Mouse (Mus musculus) midbrain, embryonic 11.5 days (tissue): ENCODE data around the gene Foxp1. TPM values are rescaled to one million over a fixed set of nuclear protein-coding genes. Genes with fewer than 3 reads are reported as not detected.

Experiments
- ATAC-seq: fragments of 200-750 bp; cut with Nextera tagmentation; 2 replicates; pipeline ENCODE4 v1.8.0; 2017; ENCODE audit warnings: moderate TSS enrichment, moderate library complexity; ENCODE audit not compliant: low FRiP score
- DNase-seq: peaks from one replicate; pipeline ENCODE4 v3.0.0; 2015; ENCODE audit warnings: low spot score; ENCODE audit errors: missing footprints
- H3K27ac ChIP-seq: fragments of 300-500 bp; sonication (generic); 2 replicates; pipeline ENCODE4 v1.5.1; 2014; ENCODE audit warnings: low read depth, low read length
- H3K27me3 ChIP-seq: fragments of 300-500 bp; sonication (generic); 2 replicates; pipeline ENCODE4 v1.6.1; 2014; ENCODE audit warnings: mild to moderate bottlenecking, low read length, moderate library complexity, mixed read lengths; ENCODE audit not compliant: control insufficient read depth, insufficient read depth
- H3K36me3 ChIP-seq: fragments of 300-500 bp; sonication (generic); 2 replicates; pipeline ENCODE4 v1.6.1; 2014; ENCODE audit warnings: mild to moderate bottlenecking, low read length, moderate library complexity, mixed read lengths; ENCODE audit not compliant: control insufficient read depth, insufficient read depth
- H3K4me1 ChIP-seq: fragments of 300-500 bp; sonication (generic); 2 replicates; pipeline ENCODE4 v1.6.1; 2014; ENCODE audit warnings: low read length; ENCODE audit not compliant: control insufficient read depth, insufficient read depth
- H3K4me2 ChIP-seq: fragments of 300-500 bp; sonication (generic); 2 replicates; pipeline ENCODE4 v1.6.1; 2014; ENCODE audit warnings: mild to moderate bottlenecking, moderate library complexity
- H3K4me3 ChIP-seq: fragments of 300-500 bp; sonication (generic); 2 replicates; pipeline ENCODE4 v1.5.1; 2014; ENCODE audit warnings: low read depth, low read length
- H3K9ac ChIP-seq: fragments of 300-500 bp; sonication (generic); 2 replicates; pipeline ENCODE4 v1.6.1; 2014; ENCODE audit warnings: low read length
- H3K9me3 ChIP-seq: fragments of 300-500 bp; sonication (generic); 2 replicates; pipeline ENCODE4 v1.6.1; 2016; ENCODE audit warnings: low read length; ENCODE audit not compliant: control insufficient read depth
- WGBS: fragments of 180-500 bp; shearing (Covaris S2); extraction: QIAGEN DNeasy Blood & Tissue Kit; methylation state at CpG from one replicate; pipeline ENCODE4 v1.1.7; 2014; 5-methylcytosine and 5-hydroxymethylcytosine counted together
- polyA plus RNA-seq: library from polyadenylated mRNA; unstranded; fragments of >200 nt; fragmentation: Nextera tagmentation; extraction: Ambion mirVana; gene quantifications from 2 replicates; pipeline ENCODE4 v1.2.1, GENCODE M21; 2014

Foxp1 gene
- polyA plus RNA-seq, 1 experiment from 2014 or later = 86.2 TPM

DNA sequence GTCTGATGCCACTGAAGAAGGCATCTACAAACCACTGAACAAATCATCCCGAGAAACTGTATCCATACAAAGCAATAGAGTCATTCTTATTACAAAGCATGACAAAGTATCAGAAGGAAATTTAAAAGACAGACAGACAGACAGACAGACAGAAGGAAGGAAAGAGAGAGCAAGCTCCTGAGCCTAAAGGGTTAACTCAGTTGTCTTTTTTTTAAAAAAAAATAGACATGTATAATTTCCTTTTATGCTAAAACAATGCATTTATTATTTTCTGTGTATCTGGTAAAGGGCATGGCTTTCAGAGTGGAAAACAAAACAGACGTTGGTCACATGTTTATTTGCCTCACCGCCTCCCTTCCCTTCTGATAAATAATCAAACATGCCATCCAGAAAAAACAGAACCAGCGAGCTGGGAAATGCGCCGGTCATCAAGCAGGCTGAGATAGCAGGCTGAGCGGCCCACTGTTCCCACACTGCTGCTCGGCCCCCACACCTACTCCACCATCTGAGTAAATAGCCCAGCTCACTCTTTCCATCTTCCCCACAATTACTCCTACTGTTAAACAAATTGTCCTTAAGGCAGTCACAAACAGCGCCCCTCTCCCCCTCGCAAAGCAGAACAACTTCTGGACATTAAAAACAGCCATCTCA, 428.1 kb downstream of the Foxp1 start:
- 49% methylated on average over 10 of the region's 10 CpGs for WGBS
- no peak for DNase-seq

DNA sequence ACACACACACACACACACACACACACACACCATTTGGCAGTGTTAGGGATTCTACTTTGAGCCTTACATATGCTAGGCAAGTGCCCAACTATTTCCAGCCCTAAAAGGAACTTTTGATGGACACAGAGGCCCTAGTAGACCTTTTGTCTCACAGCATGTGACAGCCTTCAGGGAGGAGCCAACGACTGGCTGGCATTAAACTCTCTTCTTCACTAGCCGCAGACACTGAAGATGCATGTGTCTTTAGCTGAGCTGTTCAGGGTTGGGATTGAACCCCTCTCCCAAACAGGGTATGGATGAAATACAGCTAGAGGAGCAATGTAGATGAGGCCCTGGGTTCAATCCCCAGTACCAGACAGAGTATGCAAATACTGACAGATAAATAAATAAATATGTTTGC, 428.7 kb downstream of the Foxp1 start:
- Histone ChIP-seq H3K36me3 (no peaks in the 10 kb centered on the region), H3K4me2 (no peak overlapping the region), H3K4me1 (peaks cover 22% of the 10 kb centered on the region), H3K27me3 (no peaks in the 10 kb centered on the region), H3K9ac (no peak overlapping the region), H3K4me3 (no peak overlapping the region), H3K9me3 (no peaks in the 10 kb centered on the region), H3K27ac (no peak overlapping the region)
- whole genome bisulfite sequencing = 27% methylated on average over 2 of the region's 2 CpGs
- ATAC-seq (no peak), DNase-seq (no peak)

More for the DNA sequence above, 428.1 kb downstream of the Foxp1 start:
- no peak overlapping the region for H3K4me3 ChIP-seq
- no peaks in the 10 kb centered on the region for H3K9me3 ChIP-seq
- H3K4me1 ChIP-seq = peaks cover 22% of the 10 kb centered on the region
- H3K36me3 ChIP-seq = no peaks in the 10 kb centered on the region
- no peak for ATAC-seq
- H3K9ac ChIP-seq = no peak overlapping the region
- no peak overlapping the region for H3K27ac ChIP-seq
- no peaks in the 10 kb centered on the region for H3K27me3 ChIP-seq
- H3K4me2 ChIP-seq = no peak overlapping the region

DNA sequence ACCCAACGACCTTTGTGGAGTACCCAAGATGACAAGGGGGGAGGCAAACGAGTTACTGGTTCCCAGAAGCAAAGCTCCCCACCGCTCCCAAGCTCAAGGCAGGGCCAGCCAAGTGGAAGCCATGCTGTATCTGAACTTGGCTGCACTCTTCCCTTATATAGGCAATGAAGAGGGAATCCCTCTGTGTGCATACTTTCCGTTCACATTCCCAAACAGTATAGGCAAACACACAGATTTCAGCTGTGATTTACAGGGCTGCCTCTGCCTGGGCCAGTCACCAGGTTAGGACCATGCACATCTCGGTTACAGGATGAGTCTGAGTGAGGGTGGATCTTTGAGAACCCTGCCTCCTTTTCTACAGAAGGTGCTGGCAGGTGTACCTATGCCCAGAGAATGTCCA, 429.3 kb downstream of the Foxp1 start:
- Histone ChIP-seq H3K27me3 (no peaks in the 10 kb centered on the region), H3K4me3 (no peak overlapping the region), H3K36me3 (no peaks in the 10 kb centered on the region), H3K9me3 (no peaks in the 10 kb centered on the region), H3K4me2 (no peak overlapping the region), H3K9ac (no peak overlapping the region), H3K27ac (no peak overlapping the region), H3K4me1 (peaks cover 22% of the 10 kb centered on the region)
- WGBS = 71% methylated on average over 5 of the region's 5 CpGs
- DNase-seq (no peak), ATAC-seq (no peak)

DNA sequence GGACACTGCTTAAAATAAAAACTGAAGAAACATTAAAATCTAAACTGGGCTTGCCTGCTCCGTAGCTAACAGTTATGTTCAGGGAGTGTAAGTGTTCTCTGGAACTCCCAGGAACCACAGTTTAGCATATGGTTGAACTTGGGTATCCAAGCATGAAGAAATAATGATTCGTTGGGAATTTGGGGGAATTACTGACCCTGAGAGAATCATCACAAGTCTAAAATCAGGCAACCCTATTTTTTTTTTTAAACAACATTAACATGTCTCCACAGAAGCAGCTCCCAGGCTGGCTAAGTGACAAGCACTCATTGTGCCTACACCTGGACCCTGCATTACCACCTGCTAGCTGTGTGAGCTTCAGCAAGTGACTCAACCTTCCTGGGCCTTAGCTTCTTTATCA, 430.7 kb downstream of the Foxp1 start:
- Histone ChIP-seq H3K4me1 (peaks cover 22% of the 10 kb centered on the region), H3K27ac (no peak overlapping the region), H3K4me3 (no peak overlapping the region), H3K4me2 (no peak overlapping the region), H3K36me3 (no peaks in the 10 kb centered on the region), H3K9ac (no peak overlapping the region), H3K9me3 (no peaks in the 10 kb centered on the region), H3K27me3 (no peaks in the 10 kb centered on the region)
- ATAC-seq = no peak
- no peak for DNase-seq
- WGBS = 77% methylated on average over 2 of the region's 2 CpGs

DNA sequence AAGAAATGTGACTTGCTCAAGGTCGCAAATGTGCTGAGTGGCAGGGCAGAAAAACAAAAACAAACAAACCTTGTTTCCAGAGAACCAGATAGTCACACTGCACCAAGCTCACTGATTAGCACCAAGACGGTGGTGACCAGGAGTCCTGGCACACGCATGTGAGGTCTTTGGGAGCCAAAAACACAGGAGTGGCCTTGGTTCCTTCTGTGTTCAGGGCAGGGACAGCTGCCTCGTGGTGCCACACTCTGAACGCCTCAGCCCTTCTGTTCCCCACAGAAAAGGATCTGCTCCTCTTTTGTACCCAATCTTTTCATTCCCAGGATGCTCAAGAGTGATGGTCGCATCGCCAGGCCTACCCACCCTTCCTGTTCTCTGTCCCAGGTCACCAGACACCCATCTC, 434.9 kb downstream of the Foxp1 start:
- Histone ChIP-seq H3K4me1 (no peaks in the 10 kb centered on the region), H3K27me3 (no peaks in the 10 kb centered on the region), H3K27ac (no peak overlapping the region)

DNA sequence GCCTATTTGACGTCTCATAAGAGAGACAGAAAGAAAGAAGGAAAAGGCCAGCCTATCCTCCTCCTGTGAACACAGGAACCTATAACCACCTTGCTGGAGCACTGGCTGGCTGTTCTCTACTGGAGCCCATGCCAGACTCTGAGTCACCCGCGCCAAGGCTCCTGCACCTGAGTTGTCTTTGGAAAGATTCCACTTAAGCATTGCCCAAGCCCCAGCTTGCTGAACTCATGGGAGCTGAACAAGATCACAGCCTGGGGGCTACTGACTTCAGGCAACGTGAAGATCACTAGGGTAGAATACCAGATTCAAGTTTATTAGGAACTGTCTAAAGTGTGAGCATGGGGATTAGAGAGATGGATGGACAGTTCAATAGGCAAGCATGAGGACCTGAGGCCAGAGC, 437.6 kb downstream of the Foxp1 start:
- no peaks in the 10 kb centered on the region for H3K9me3 ChIP-seq
- no peak overlapping the region for H3K27ac ChIP-seq
- H3K4me2 ChIP-seq = no peak overlapping the region
- H3K27me3 ChIP-seq = no peaks in the 10 kb centered on the region
- ATAC-seq = no peak
- WGBS = 90% methylated on average over 4 of the region's 4 CpGs
- no peak overlapping the region for H3K4me3 ChIP-seq
- DNase-seq = no peak
- H3K36me3 ChIP-seq = no peaks in the 10 kb centered on the region
- H3K9ac ChIP-seq = no peak overlapping the region
- no peaks in the 10 kb centered on the region for H3K4me1 ChIP-seq

More for the DNA sequence above, 434.9 kb downstream of the Foxp1 start:
- no peak for DNase-seq
- H3K4me3 ChIP-seq = no peak overlapping the region
- H3K4me2 ChIP-seq = no peak overlapping the region
- 82% methylated on average over 7 of the region's 7 CpGs for WGBS
- H3K9ac ChIP-seq = no peak overlapping the region
- no peak for ATAC-seq
- H3K36me3 ChIP-seq = no peaks in the 10 kb centered on the region
- H3K9me3 ChIP-seq = no peaks in the 10 kb centered on the region

DNA sequence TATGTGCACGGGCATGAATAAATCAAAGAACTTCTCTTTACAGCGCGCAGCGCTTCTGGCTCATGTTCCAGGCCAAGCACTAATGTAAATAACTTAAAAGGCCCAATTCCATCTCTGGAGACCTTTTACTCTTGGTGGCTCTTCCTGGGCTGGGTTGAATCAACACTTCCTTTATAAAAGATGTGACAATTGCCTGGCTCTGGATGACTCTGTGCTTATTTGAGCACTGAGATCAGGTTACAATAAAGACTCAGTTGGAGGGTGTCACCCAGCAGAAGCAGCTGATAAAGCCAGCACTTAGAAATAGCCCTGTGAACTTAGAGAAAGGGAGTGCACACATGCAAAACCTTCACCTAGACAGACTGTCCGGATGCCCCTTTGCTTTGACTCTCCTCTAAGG, 441.3 kb downstream of the Foxp1 start:
- Histone ChIP-seq H3K9ac (no peak overlapping the region), H3K9me3 (no peaks in the 10 kb centered on the region), H3K4me3 (no peak overlapping the region), H3K4me1 (no peaks in the 10 kb centered on the region), H3K4me2 (no peak overlapping the region), H3K27ac (no peak overlapping the region), H3K27me3 (no peaks in the 10 kb centered on the region), H3K36me3 (no peaks in the 10 kb centered on the region)
- no peak for DNase-seq
- ATAC-seq = no peak
- 62% methylated on average over 5 of the region's 5 CpGs for WGBS

DNA sequence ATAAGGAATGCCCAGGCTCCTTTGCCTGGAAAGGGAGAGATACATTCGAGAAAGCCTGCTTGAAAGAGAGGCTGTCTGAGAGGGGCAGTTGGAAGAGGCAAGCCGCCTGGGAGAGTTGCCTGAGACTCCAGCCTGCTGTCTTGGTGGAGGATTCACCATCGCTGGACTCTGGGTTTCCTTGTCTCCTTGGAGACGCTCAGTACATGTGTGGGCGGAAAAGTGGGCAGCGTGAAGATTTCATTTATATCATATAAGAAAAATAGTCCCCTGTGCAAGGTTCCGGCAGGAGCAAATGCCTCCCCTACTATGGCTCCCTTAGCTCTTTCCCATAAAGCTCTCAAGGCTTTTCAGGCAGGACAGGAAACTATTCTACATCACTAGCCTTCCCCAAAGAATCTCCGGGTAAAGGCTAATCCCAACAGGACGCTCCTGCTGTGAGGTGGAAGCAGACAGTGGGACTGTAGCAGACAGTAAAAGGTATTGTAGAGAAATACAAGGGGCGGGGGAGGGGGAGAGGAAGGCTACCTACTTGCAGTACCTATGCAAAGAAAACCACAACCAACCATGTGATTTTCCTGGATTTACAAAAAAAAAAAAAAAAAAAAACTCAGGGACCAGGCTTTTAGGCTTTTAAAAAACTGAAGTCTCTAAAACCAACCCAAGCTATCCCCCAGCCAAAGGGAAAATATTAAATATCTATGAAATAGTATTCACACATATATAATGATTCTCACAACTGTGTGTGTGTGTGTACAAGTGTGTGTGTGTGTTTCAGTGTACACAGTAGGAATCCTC, 443.3 kb downstream of the Foxp1 start:
- DNase-seq (no peak), ATAC-seq (no peak)
- no peaks in the 10 kb centered on the region for H3K27me3 ChIP-seq
- peaks cover 5% of the 10 kb centered on the region; the same call in 1 of the 2 replicates for H3K36me3 ChIP-seq
- H3K9me3 ChIP-seq = peaks cover 5% of the 10 kb centered on the region; the same call in 1 of the 2 replicates
- no peak overlapping the region for H3K4me3 ChIP-seq
- no peak overlapping the region for H3K4me2 ChIP-seq
- no peak overlapping the region for H3K9ac ChIP-seq
- WGBS = 38% methylated on average over 10 of the region's 10 CpGs
- H3K27ac ChIP-seq = no peak overlapping the region
- no peaks in the 10 kb centered on the region for H3K4me1 ChIP-seq

DNA sequence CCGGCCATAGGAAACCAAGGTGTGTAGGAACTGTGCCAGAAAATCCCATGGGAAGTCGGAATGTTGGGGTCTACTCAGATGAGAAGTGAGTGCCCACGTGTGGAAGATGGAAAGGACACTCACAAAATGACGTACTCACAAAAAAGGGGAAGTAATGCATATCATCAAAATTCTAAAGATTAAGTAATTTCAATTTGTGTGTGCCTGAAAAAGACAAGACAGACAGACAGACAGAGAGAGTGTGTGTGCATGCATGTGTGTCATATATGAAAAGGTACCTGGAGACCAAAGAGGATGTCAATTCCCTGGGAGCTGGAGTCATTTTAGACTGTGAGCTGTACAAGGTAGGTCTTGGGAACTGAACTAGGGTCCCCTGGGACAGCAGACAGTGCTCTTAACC, 444.4 kb downstream of the Foxp1 start:
- no peak overlapping the region for H3K4me2 ChIP-seq
- H3K27me3 ChIP-seq = no peaks in the 10 kb centered on the region
- H3K27ac ChIP-seq = no peak overlapping the region
- H3K4me1 ChIP-seq = peaks cover 7% of the 10 kb centered on the region; the same call in 1 of the 2 replicates
- no peak overlapping the region for H3K4me3 ChIP-seq
- 88% methylated on average over 4 of the region's 4 CpGs for WGBS
- ATAC-seq (no peak), DNase-seq (no peak)
- peaks cover 5% of the 10 kb centered on the region; the same call in 1 of the 2 replicates for H3K9me3 ChIP-seq
- no peak overlapping the region for H3K9ac ChIP-seq
- H3K36me3 ChIP-seq = peaks cover 5% of the 10 kb centered on the region; the same call in 1 of the 2 replicates
